Mouse (Mus musculus): ENCODE results near the gene Dner. TPM values are rescaled to one million over a fixed set of nuclear protein-coding genes. Genes with fewer than 3 reads are reported as not detected.

Dner gene
- polyA plus RNA-seq, 1 experiment from 2014 or later, result 0.38 TPM

GRCm38 (mm10) chr1:84428331-84428730, 267.7 kb downstream of the Dner start:
- ATAC-seq (replicated peaks; ENCODE audit: extremely low read depth, insufficient read depth, low FRiP score), result no peak
- no peak overlapping the region for H3K27ac ChIP-seq (ENCODE audit: low read length)
- no peak overlapping the region for H3K4me3 ChIP-seq (ENCODE audit: low read length)
- H3K9ac ChIP-seq (ENCODE audit: low read length), result no peak overlapping the region
- H3K9me3 ChIP-seq (replicated peaks; ENCODE audit: control insufficient read depth, low read length), result no peaks in the 10 kb centered on the region
- no peaks in the 10 kb centered on the region for H3K4me1 ChIP-seq (ENCODE audit: control insufficient read depth, insufficient read depth, low read length)
- H3K27me3 ChIP-seq (ENCODE audit: control insufficient read depth, insufficient read depth, low read length), result no peaks in the 10 kb centered on the region
- no peak overlapping the region for H3K4me2 ChIP-seq (ENCODE audit: low read depth, low read length)
- 43% methylated on average over 1 of the region's 1 CpGs for WGBS
- no peaks in the 10 kb centered on the region for H3K36me3 ChIP-seq (ENCODE audit: control insufficient read depth, insufficient read depth)

GRCm38 (mm10) chr1:84427757-84428156, 268.3 kb downstream of the Dner start:
- Histone ChIP-seq H3K4me2 (ENCODE audit: low read depth, low read length) (no peak overlapping the region), H3K4me3 (ENCODE audit: low read length) (no peak overlapping the region), H3K4me1 (ENCODE audit: control insufficient read depth, insufficient read depth, low read length) (no peaks in the 10 kb centered on the region), H3K27me3 (ENCODE audit: control insufficient read depth, insufficient read depth, low read length) (no peaks in the 10 kb centered on the region), H3K9ac (ENCODE audit: low read length) (no peak overlapping the region), H3K36me3 (ENCODE audit: control insufficient read depth, insufficient read depth) (no peaks in the 10 kb centered on the region), H3K27ac (ENCODE audit: low read length) (no peak overlapping the region), H3K9me3 (replicated peaks; ENCODE audit: control insufficient read depth, low read length) (no peaks in the 10 kb centered on the region)
- WGBS, result 70% methylated on average over 11 of the region's 11 CpGs
- no peak for ATAC-seq (replicated peaks; ENCODE audit: extremely low read depth, insufficient read depth, low FRiP score)

- Histone ChIP-seq H3K9me3 (replicated peaks; ENCODE audit: control insufficient read depth, low read length) (no peaks in the 10 kb centered on the region), H3K27me3 (ENCODE audit: control insufficient read depth, insufficient read depth, low read length) (no peaks in the 10 kb centered on the region), H3K4me3 (ENCODE audit: low read length) (no peak overlapping the region), H3K27ac (ENCODE audit: low read length) (no peak overlapping the region), H3K4me2 (ENCODE audit: low read depth, low read length) (no peak overlapping the region), H3K4me1 (ENCODE audit: control insufficient read depth, insufficient read depth, low read length) (no peaks in the 10 kb centered on the region), H3K36me3 (ENCODE audit: control insufficient read depth, insufficient read depth) (no peaks in the 10 kb centered on the region), H3K9ac (ENCODE audit: low read length) (no peak overlapping the region)
- ATAC-seq (replicated peaks; ENCODE audit: extremely low read depth, insufficient read depth, low FRiP score), result no peak
- 74% methylated on average over 5 of the region's 5 CpGs for WGBS
Observed at GRCm38 (mm10) chr1:84426679-84427078, 269.3 kb downstream of the Dner start.

GRCm38 (mm10) chr1:84422881-84423280, 273.1 kb downstream of the Dner start:
- H3K9ac ChIP-seq (ENCODE audit: low read length), result no peak overlapping the region
- 60% methylated on average over 2 of the region's 2 CpGs for WGBS
- no peaks in the 10 kb centered on the region for H3K9me3 ChIP-seq (replicated peaks; ENCODE audit: control insufficient read depth, low read length)
- no peaks in the 10 kb centered on the region for H3K36me3 ChIP-seq (ENCODE audit: control insufficient read depth, insufficient read depth)
- H3K4me1 ChIP-seq (ENCODE audit: control insufficient read depth, insufficient read depth, low read length), result no peaks in the 10 kb centered on the region
- H3K4me3 ChIP-seq (ENCODE audit: low read length), result no peak overlapping the region
- no peak overlapping the region for H3K27ac ChIP-seq (ENCODE audit: low read length)
- no peak overlapping the region for H3K4me2 ChIP-seq (ENCODE audit: low read depth, low read length)
- no peak for ATAC-seq (replicated peaks; ENCODE audit: extremely low read depth, insufficient read depth, low FRiP score)
- H3K27me3 ChIP-seq (ENCODE audit: control insufficient read depth, insufficient read depth, low read length), result no peaks in the 10 kb centered on the region

GRCm38 (mm10) chr1:84421845-84422244, 274.2 kb downstream of the Dner start:
- no peak for ATAC-seq (replicated peaks; ENCODE audit: extremely low read depth, insufficient read depth, low FRiP score)
- H3K27ac ChIP-seq (ENCODE audit: low read length), result no peak overlapping the region
- H3K4me3 ChIP-seq (ENCODE audit: low read length), result no peak overlapping the region
- 79% methylated on average over 1 of the region's 1 CpGs for WGBS
- no peaks in the 10 kb centered on the region for H3K27me3 ChIP-seq (ENCODE audit: control insufficient read depth, insufficient read depth, low read length)
- no peaks in the 10 kb centered on the region for H3K36me3 ChIP-seq (ENCODE audit: control insufficient read depth, insufficient read depth)
- no peaks in the 10 kb centered on the region for H3K9me3 ChIP-seq (replicated peaks; ENCODE audit: control insufficient read depth, low read length)
- H3K4me2 ChIP-seq (ENCODE audit: low read depth, low read length), result no peak overlapping the region
- no peak overlapping the region for H3K9ac ChIP-seq (ENCODE audit: low read length)
- H3K4me1 ChIP-seq (ENCODE audit: control insufficient read depth, insufficient read depth, low read length), result no peaks in the 10 kb centered on the region

- Histone ChIP-seq H3K9ac (ENCODE audit: low read length) (no peak overlapping the region), H3K4me1 (ENCODE audit: control insufficient read depth, insufficient read depth, low read length) (no peaks in the 10 kb centered on the region), H3K36me3 (ENCODE audit: control insufficient read depth, insufficient read depth) (no peaks in the 10 kb centered on the region), H3K4me2 (ENCODE audit: low read depth, low read length) (no peak overlapping the region), H3K4me3 (ENCODE audit: low read length) (no peak overlapping the region), H3K27me3 (ENCODE audit: control insufficient read depth, insufficient read depth, low read length) (no peaks in the 10 kb centered on the region), H3K27ac (ENCODE audit: low read length) (no peak overlapping the region), H3K9me3 (replicated peaks; ENCODE audit: control insufficient read depth, low read length) (no peaks in the 10 kb centered on the region)
- ATAC-seq (replicated peaks; ENCODE audit: extremely low read depth, insufficient read depth, low FRiP score), result no peak
- 58% methylated on average over 2 of the region's 2 CpGs for WGBS
Observed at GRCm38 (mm10) chr1:84419416-84419815, 276.6 kb downstream of the Dner start.

GRCm38 (mm10) chr1:84418511-84418910, 277.5 kb downstream of the Dner start:
- Histone ChIP-seq H3K4me3 (ENCODE audit: low read length) (no peak overlapping the region), H3K27ac (ENCODE audit: low read length) (no peak overlapping the region), H3K36me3 (ENCODE audit: control insufficient read depth, insufficient read depth) (no peaks in the 10 kb centered on the region), H3K9me3 (replicated peaks; ENCODE audit: control insufficient read depth, low read length) (no peaks in the 10 kb centered on the region), H3K4me1 (ENCODE audit: control insufficient read depth, insufficient read depth, low read length) (no peaks in the 10 kb centered on the region), H3K27me3 (ENCODE audit: control insufficient read depth, insufficient read depth, low read length) (no peaks in the 10 kb centered on the region), H3K9ac (ENCODE audit: low read length) (no peak overlapping the region), H3K4me2 (ENCODE audit: low read depth, low read length) (no peak overlapping the region)
- WGBS, result 82% methylated on average over 9 of the region's 9 CpGs
- no peak for ATAC-seq (replicated peaks; ENCODE audit: extremely low read depth, insufficient read depth, low FRiP score)

- WGBS, result 42% methylated on average over 9 of the region's 9 CpGs
- no peak overlapping the region for H3K4me2 ChIP-seq (ENCODE audit: low read depth, low read length)
- peak; percentile 41 for ATAC-seq (replicated peaks; ENCODE audit: extremely low read depth, insufficient read depth, low FRiP score)
- H3K4me1 ChIP-seq (ENCODE audit: control insufficient read depth, insufficient read depth, low read length), result no peaks in the 10 kb centered on the region
- H3K27ac ChIP-seq (ENCODE audit: low read length), result no peak overlapping the region
- no peak overlapping the region for H3K4me3 ChIP-seq (ENCODE audit: low read length)
- H3K9me3 ChIP-seq (replicated peaks; ENCODE audit: control insufficient read depth, low read length), result no peaks in the 10 kb centered on the region
- no peak overlapping the region for H3K9ac ChIP-seq (ENCODE audit: low read length)
- H3K36me3 ChIP-seq (ENCODE audit: control insufficient read depth, insufficient read depth), result no peaks in the 10 kb centered on the region
- no peaks in the 10 kb centered on the region for H3K27me3 ChIP-seq (ENCODE audit: control insufficient read depth, insufficient read depth, low read length)
Observed at GRCm38 (mm10) chr1:84417761-84418238, 278.2 kb downstream of the Dner start.

- no peak overlapping the region for H3K9ac ChIP-seq (ENCODE audit: low read length)
- no peak for ATAC-seq (replicated peaks; ENCODE audit: extremely low read depth, insufficient read depth, low FRiP score)
- H3K27ac ChIP-seq (ENCODE audit: low read length), result no peak overlapping the region
- 59% methylated on average over 6 of the region's 6 CpGs for WGBS
- no peak overlapping the region for H3K4me2 ChIP-seq (ENCODE audit: low read depth, low read length)
- H3K27me3 ChIP-seq (ENCODE audit: control insufficient read depth, insufficient read depth, low read length), result no peaks in the 10 kb centered on the region
- no peaks in the 10 kb centered on the region for H3K36me3 ChIP-seq (ENCODE audit: control insufficient read depth, insufficient read depth)
- H3K4me1 ChIP-seq (ENCODE audit: control insufficient read depth, insufficient read depth, low read length), result no peaks in the 10 kb centered on the region
- H3K4me3 ChIP-seq (ENCODE audit: low read length), result no peak overlapping the region
- no peaks in the 10 kb centered on the region for H3K9me3 ChIP-seq (replicated peaks; ENCODE audit: control insufficient read depth, low read length)
Observed at GRCm38 (mm10) chr1:84417276-84417675, 278.7 kb downstream of the Dner start.

GRCm38 (mm10) chr1:84414464-84414863, 281.6 kb downstream of the Dner start:
- H3K9me3 ChIP-seq (replicated peaks; ENCODE audit: control insufficient read depth, low read length), result no peaks in the 10 kb centered on the region
- no peaks in the 10 kb centered on the region for H3K27me3 ChIP-seq (ENCODE audit: control insufficient read depth, insufficient read depth, low read length)
- no peak for ATAC-seq (replicated peaks; ENCODE audit: extremely low read depth, insufficient read depth, low FRiP score)
- H3K4me1 ChIP-seq (ENCODE audit: control insufficient read depth, insufficient read depth, low read length), result no peaks in the 10 kb centered on the region
- no peak overlapping the region for H3K27ac ChIP-seq (ENCODE audit: low read length)
- no peak overlapping the region for H3K4me3 ChIP-seq (ENCODE audit: low read length)
- H3K36me3 ChIP-seq (ENCODE audit: control insufficient read depth, insufficient read depth), result no peaks in the 10 kb centered on the region
- WGBS, result 78% methylated on average over 3 of the region's 3 CpGs
- no peak overlapping the region for H3K4me2 ChIP-seq (ENCODE audit: low read depth, low read length)
- H3K9ac ChIP-seq (ENCODE audit: low read length), result no peak overlapping the region

Measured in heart, embryonic 16.5 days (tissue).